16 mouse cellular contexts compared by ENCODE assay signal in the genomic region with DNA sequence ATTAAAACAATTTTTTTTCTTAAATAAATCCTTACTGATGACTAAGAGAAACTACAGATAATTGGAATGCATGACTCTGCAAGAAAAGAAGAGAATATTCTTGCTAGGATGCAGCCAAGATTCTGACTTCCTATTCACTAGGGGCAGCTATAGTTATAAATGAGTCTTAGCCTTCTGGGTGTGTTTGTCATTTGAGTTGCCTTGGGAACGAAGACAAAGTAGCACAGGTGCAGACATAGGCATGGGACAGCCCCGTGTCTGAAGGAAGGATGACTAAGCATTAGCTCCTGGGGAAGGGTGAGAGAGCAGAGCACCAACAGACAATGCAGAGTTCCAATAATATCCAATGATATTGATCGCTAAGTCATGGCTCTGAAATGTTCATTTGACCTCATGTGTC.
A peak's percentile ranks its signal among the peaks of the same experiment; 100 is the strongest.
DNase-seq lines count a peak whose midpoint lies in the region; TF ChIP-seq lines count a peak whose summit lies in the region.
"Had no signal": no experiment of that assay in that cellular context is flagged by ENCODE, and none has a peak within 500 bp of the region (broad histone marks: within the 10 kb centered on the region; RNA-seq: fewer than 3 reads in every experiment).

No protein-coding gene starts in this region.

- peak overlapping the region; percentile 61 for H3K27ac ChIP-seq in CH12.LX (ENCODE audit: insufficient read depth, low read depth)
- no peak overlapping the region for H3K27ac ChIP-seq in thymus, adult 2 months (ENCODE audit: control insufficient read depth, insufficient read depth, low read length)
- H3K27ac ChIP-seq: hindbrain, embryonic 15.5 days; layer of hippocampus, adult 2 months had no signal

- H3K79me2 ChIP-seq in CH12.LX (replicated peaks; ENCODE audit: control insufficient read depth, extremely low read depth, insufficient read depth, poor library complexity, severe bottlenecking): no peaks in the 10 kb centered on the region

- no peak for TF ChIP-seq CTCF in CH12.LX (conservative IDR thresholded peaks at IDR 0.05 in 1 of 2, IDR thresholded peaks at IDR 0.05 in 1 of 2; ENCODE audit: low read depth in 2 of 2, low read length in 2 of 2)
- TF ChIP-seq CTCF in thymus, adult 2 months (IDR thresholded peaks at IDR 0.05; ENCODE audit: borderline replicate concordance, control insufficient read depth, extremely low read depth, insufficient read depth, low read length, poor library complexity): no peak

- dilution Hi-C loops in CH12.LX (cut with MboI; ENCODE audit: extremely low pct_ligation_motif_present, extremely low pct_unique_long_range_greater_than_20kb, low sequenced_read_pairs): no loop called here

- H3K4me1 ChIP-seq in CH12.LX (ENCODE audit: control insufficient read depth in 1 of 2, insufficient read depth in 2 of 2): peaks cover 28 to 63% of the 10 kb centered on the region in 2 experiments
- peaks cover 4% of the 10 kb centered on the region; the same call in 1 of the 2 replicates for H3K4me1 ChIP-seq in thymus, adult 2 months (replicated peaks; ENCODE audit: control insufficient read depth, insufficient read depth, low read length)

- 0 out of 2 replicates have a peak, but pooled peaks have one; percentile 36 for TF ChIP-seq POLR2A in CH12.LX (IDR thresholded peaks at IDR 0.05; ENCODE audit: low read depth, low read length)
- no peak for TF ChIP-seq POLR2A in thymus, adult 2 months (IDR thresholded peaks at IDR 0.05; ENCODE audit: control insufficient read depth, extremely low read depth, insufficient read depth, low read length, poor library complexity)

- in situ Hi-C loops in CH12.LX (cut with MboI; ENCODE audit: low pct_ligation_motif_present, low pct_unique_long_range_greater_than_20kb, low sequenced_read_pairs): no loop called here

- peak; percentile 88 for TF ChIP-seq EP300 in CH12.LX (IDR thresholded peaks at IDR 0.05; ENCODE audit: low read length)

- no peaks in the 10 kb centered on the region for H3K36me3 ChIP-seq in CH12.LX (replicated peaks in 1 of 2; ENCODE audit: control insufficient read depth in 1 of 2, insufficient read depth in 1 of 2, low read length in 1 of 2)
- no peaks in the 10 kb centered on the region for H3K36me3 ChIP-seq in splenic B cell, adult 2 months (ENCODE audit: control insufficient read depth, insufficient read depth, low read length, poor library complexity, severe bottlenecking)
- H3K36me3 ChIP-seq in thymus, adult 2 months (ENCODE audit: control insufficient read depth, insufficient read depth, low read length): no peaks in the 10 kb centered on the region
- H3K36me3 ChIP-seq: hindbrain, embryonic 15.5 days had no signal

- no peaks in the 10 kb centered on the region for H3K9me3 ChIP-seq in CH12.LX (replicated peaks; ENCODE audit: low read length)
- H3K9me3 ChIP-seq: hindbrain, embryonic 15.5 days had no signal

- peak; percentile 6 for TF ChIP-seq RAD21 in CH12.LX (IDR thresholded peaks at IDR 0.05; ENCODE audit: low read depth, low read length)

- no peaks in the 10 kb centered on the region for H3K27me3 ChIP-seq in CH12.LX (replicated peaks)
- no peaks in the 10 kb centered on the region for H3K27me3 ChIP-seq in splenic B cell, adult 2 months (ENCODE audit: control insufficient read depth, insufficient read depth, low read length, poor library complexity, severe bottlenecking)
- no peaks in the 10 kb centered on the region for H3K27me3 ChIP-seq in thymus, adult 2 months (ENCODE audit: control insufficient read depth, insufficient read depth, low read length)
- H3K27me3 ChIP-seq: hindbrain, embryonic 15.5 days had no signal

- H3K4me3 ChIP-seq in CH12.LX (replicated peaks in 1 of 3; ENCODE audit: low read depth in 2 of 3, low read length in 2 of 3, poor library complexity in 1 of 3): no peak overlapping the region
- no peak overlapping the region for H3K4me3 ChIP-seq in thymus, adult 2 months (ENCODE audit: control insufficient read depth, insufficient read depth, low read length)
- H3K4me3 ChIP-seq: hindbrain, embryonic 15.5 days; layer of hippocampus, adult 2 months had no signal

- H3K4me2 ChIP-seq in CH12.LX (ENCODE audit: insufficient read depth, low read depth, poor library complexity, severe bottlenecking): no peak overlapping the region
- H3K4me2 ChIP-seq: heart, embryonic 11.5 days; hindbrain, embryonic 15.5 days; liver, embryonic 11.5 days; lung, embryonic 14.5 days had no signal

- DNase-seq in spleen, postnatal 36 days (ENCODE audit: low spot score in 2 of 2): peak; percentile 25 to 35
- DNase-seq in spleen, postnatal 14 days (ENCODE audit: low spot score in 2 of 2): no peak
- DNase-seq in CH12.LX (ENCODE audit: extremely low read depth): peak; percentile 98
- peak; percentile 79 for DNase-seq in induced T-regulatory cell, adult 2 months (ENCODE audit: low read depth)
- peak; percentile 69 for DNase-seq in splenic B cell, adult 2 months (ENCODE audit: low read depth, low spot score)
- DNase-seq in frontal cortex, postnatal 36 days (ENCODE audit: low spot score in 2 of 2): no peak
- DNase-seq in thymus, adult 2 months: no peak
- no peak for DNase-seq in ovary, adult 18-20 months (ENCODE audit: low spot score)
- DNase-seq: cerebellum, postnatal 14 days; heart, postnatal 14 days; lung, embryonic 14.5 days; spleen, adult 18-20 months had no signal

- WGBS in thymus, adult 2 months: 36% methylated on average over 3 of the region's 3 CpGs

- H3K9ac ChIP-seq in CH12.LX (ENCODE audit: insufficient read depth, low read depth): no peak overlapping the region
- H3K9ac ChIP-seq: hindbrain, embryonic 15.5 days; lung, embryonic 14.5 days had no signal

TF ChIP-seq in CH12.LX, 34 proteins besides CTCF, POLR2A, EP300 and RAD21:
- TF ChIP-seq TBP (conservative IDR thresholded peaks at IDR 0.05; ENCODE audit: low read depth, low read length) (peak; percentile 34; the same call in 1 of the 2 replicates), IRF4 (IDR thresholded peaks at IDR 0.05; ENCODE audit: low read depth, low read length) (peak; percentile 62; the same call in 1 of the 2 replicates), RCOR1 (conservative IDR thresholded peaks at IDR 0.05; ENCODE audit: low read depth, low read length) (0 out of 2 replicates have a peak, but pooled peaks have one; percentile 54), TCF12 (IDR thresholded peaks at IDR 0.05; ENCODE audit: low read depth, low read length) (peak; percentile 97), SIN3A (IDR thresholded peaks at IDR 0.05; ENCODE audit: low read length) (peak; percentile 76; the same call in 1 of the 2 replicates), ZMIZ1 (IDR thresholded peaks at IDR 0.05; ENCODE audit: low read depth, low read length) (no peak), MEF2A (IDR thresholded peaks at IDR 0.05; ENCODE audit: borderline replicate concordance, low read depth, low read length) (peak; percentile 70; the same call in 1 of the 2 replicates), SMC3 (IDR thresholded peaks at IDR 0.05; ENCODE audit: low read depth, low read length) (no peak), CHD1 (IDR thresholded peaks at IDR 0.05; ENCODE audit: low read depth, low read length) (no peak), BHLHE40 (IDR thresholded peaks at IDR 0.05; ENCODE audit: low read depth, low read length) (peak; percentile 76), MAFK (IDR thresholded peaks at IDR 0.05; ENCODE audit: insufficient replicate concordance, low read length) (peak; percentile 95), MXI1 (IDR thresholded peaks at IDR 0.05; ENCODE audit: low read depth, low read length) (peak; percentile 95), CHD2 (IDR thresholded peaks at IDR 0.05; ENCODE audit: low read length) (no peak), JUND (conservative IDR thresholded peaks at IDR 0.05; ENCODE audit: low read depth, low read length) (peak; percentile 65; the same call in 1 of the 2 replicates), ETS1 (conservative IDR thresholded peaks at IDR 0.05; ENCODE audit: low read depth, low read length) (peak; percentile 82), MYC (IDR thresholded peaks at IDR 0.05; ENCODE audit: low read depth, low read length) (peak; percentile 47; the same call in 1 of the 2 replicates), ELF1 (IDR thresholded peaks at IDR 0.05; ENCODE audit: low read depth, low read length) (peak; percentile 56; the same call in 1 of the 2 replicates), MAX (IDR thresholded peaks at IDR 0.05; ENCODE audit: low read length) (peak; percentile 44; the same call in 1 of the 2 replicates), JUN (IDR thresholded peaks at IDR 0.05; ENCODE audit: insufficient read depth, low read depth, low read length) (peak; percentile 62; the same call in 1 of the 2 replicates)

Comparison
In these comparisons a context has a peak if more than half of its experiments do, and no peak if none do; other contexts are left out.
1. DNase-seq: peak in spleen, postnatal 36 days (2 of 2), CH12.LX (single experiment), induced T-regulatory cell, adult 2 months (single experiment) and splenic B cell, adult 2 months (single experiment); none in spleen, postnatal 14 days (0 of 2), frontal cortex, postnatal 36 days (0 of 2), thymus, adult 2 months (single experiment) and ovary, adult 18-20 months (single experiment).